Mouse (Mus musculus) MEL (cell line): ENCODE measurements around the gene Ly6f. TPM values are rescaled to one million over a fixed set of nuclear protein-coding genes. Genes with fewer than 3 reads are reported as not detected.

ENCODE experiments used
- DNase-seq: peaks from one replicate; pipeline ENCODE4 v3.0.0; 2011; ENCODE audit warnings: low read depth, low spot score
- H3K27ac ChIP-seq: 2 replicates; pipeline ENCODE4 v1.5.1; 2012; ENCODE audit warnings: low read depth, mild to moderate bottlenecking, control low read depth, low read length, moderate library complexity; ENCODE audit not compliant: control insufficient read depth
- H3K27me3 ChIP-seq, 2 experiments: fragments of 150-350 bp in 1 of 2; sonication (generic) in 1 of 2; 2 replicates each; pipeline ENCODE4 v1.6.1; 2012; ENCODE audit warnings: low read length in 2 of 2, mild to moderate bottlenecking in 2 of 2, improper control_type of control experiment in 1 of 2, moderate library complexity in 1 of 2; ENCODE audit not compliant: insufficient read depth in 2 of 2, control insufficient read depth in 1 of 2
- H3K36me3 ChIP-seq, 2 experiments: 2 replicates each; pipeline ENCODE4 v1.6.1; 2012 to 2014; ENCODE audit warnings: low read length in 2 of 2, improper control_type of control experiment in 1 of 2, inconsistent platforms in 1 of 2, mild to moderate bottlenecking in 1 of 2; ENCODE audit not compliant: insufficient read depth in 2 of 2, control insufficient read depth in 1 of 2
- H3K4me1 ChIP-seq, 2 experiments: fragments of 150-350 bp in 1 of 2; sonication (generic) in 1 of 2; 2 replicates each; pipeline ENCODE4 v1.6.1; 2012; ENCODE audit warnings: low read length in 2 of 2, improper control_type of control experiment in 1 of 2, mild to moderate bottlenecking in 1 of 2; ENCODE audit not compliant: insufficient read depth in 2 of 2, control insufficient read depth in 1 of 2
- H3K4me3 ChIP-seq, 2 experiments: fragments of 150-350 bp in 1 of 2; sonication (generic) in 1 of 2; 2 replicates each; pipeline ENCODE4 v1.5.1; 2012; ENCODE audit warnings: low read depth in 2 of 2, low read length in 2 of 2, mild to moderate bottlenecking in 2 of 2, moderate library complexity in 2 of 2, control low read depth in 1 of 2, improper control_type of control experiment in 1 of 2; ENCODE audit not compliant: control insufficient read depth in 1 of 2, insufficient read depth in 1 of 2
- H3K79me2 ChIP-seq: 2 replicates; pipeline ENCODE4 v1.6.1; 2012; ENCODE audit warnings: mild to moderate bottlenecking, low read length, moderate library complexity; ENCODE audit not compliant: control insufficient read depth, poor library complexity, insufficient read depth
- H3K9ac ChIP-seq: 2 replicates; pipeline ENCODE4 v1.6.1; 2012; ENCODE audit warnings: low read depth, mild to moderate bottlenecking, control low read depth, low read length, moderate library complexity; ENCODE audit not compliant: control insufficient read depth, poor library complexity, severe bottlenecking
- H3K9me3 ChIP-seq: fragments of 150-350 bp; sonication (generic); replicated peaks from 2 replicates; pipeline ENCODE4 v1.6.1; 2012; ENCODE audit warnings: mild to moderate bottlenecking, low read length, improper control_type of control experiment, moderate library complexity; ENCODE audit not compliant: insufficient read depth
- CHD2 ChIP-seq: IDR thresholded peaks from 2 replicates; pipeline ENCODE4 v1.6.1; 2011; ENCODE audit warnings: low read length, improper control_type of control experiment
- EP300 ChIP-seq, 2 experiments: IDR thresholded peaks; 2 replicates each; pipeline ENCODE4 v1.6.1; 2011; ENCODE audit warnings: improper control_type of control experiment in 2 of 2, low read length in 2 of 2, low read depth in 1 of 2, mild to moderate bottlenecking in 1 of 2
- GABPA ChIP-seq: IDR thresholded peaks from 2 replicates; pipeline ENCODE4 v1.6.1; 2012; ENCODE audit warnings: low read depth, mild to moderate bottlenecking, inconsistent platforms, low read length, improper control_type of control experiment, moderate library complexity
- GATA1 ChIP-seq: IDR thresholded peaks from 2 replicates; pipeline ENCODE4 v1.6.1; 2011; ENCODE audit warnings: low read depth, low read length, improper control_type of control experiment
- JUND ChIP-seq: IDR thresholded peaks from 2 replicates; pipeline ENCODE4 v1.6.1; 2011; ENCODE audit warnings: low read depth, mild to moderate bottlenecking, improper control_type of control experiment, low read length
- KAT2A ChIP-seq: conservative IDR thresholded peaks from 2 replicates; pipeline ENCODE4 v1.6.1; 2012; ENCODE audit warnings: low read depth, low read length, improper control_type of control experiment, inconsistent platforms
- MYC ChIP-seq: IDR thresholded peaks from 2 replicates; pipeline ENCODE4 v1.6.1; 2011; ENCODE audit warnings: low read depth, mild to moderate bottlenecking, low read length, improper control_type of control experiment, moderate library complexity
- NELFE ChIP-seq: IDR thresholded peaks from 2 replicates; pipeline ENCODE4 v1.6.1; 2011; ENCODE audit warnings: low read depth, low read length, improper control_type of control experiment
- NRF1 ChIP-seq: IDR thresholded peaks from 2 replicates; pipeline ENCODE4 v1.6.1; 2014; ENCODE audit warnings: low read depth, mild to moderate bottlenecking, inconsistent platforms, low read length, improper control_type of control experiment, moderate library complexity; ENCODE audit not compliant: poor library complexity, insufficient read depth, severe bottlenecking
- POLR2AphosphoS5 ChIP-seq: IDR thresholded peaks from 2 replicates; pipeline ENCODE4 v1.6.1; 2012; ENCODE audit warnings: low read depth, borderline replicate concordance, mild to moderate bottlenecking, inconsistent platforms, low read length, moderate library complexity, mixed read lengths
- TAL1 ChIP-seq: IDR thresholded peaks from 2 replicates; pipeline ENCODE4 v1.6.1; 2012; ENCODE audit warnings: mild to moderate bottlenecking, inconsistent platforms, low read length, moderate library complexity, mixed read lengths
- TBP ChIP-seq: IDR thresholded peaks from 2 replicates; pipeline ENCODE4 v1.8.0; 2011; ENCODE audit warnings: low read depth, low read length, improper control_type of control experiment
- TCF12 ChIP-seq: IDR thresholded peaks from 2 replicates; pipeline ENCODE4 v1.6.1; 2014; ENCODE audit warnings: low read depth, mild to moderate bottlenecking, inconsistent platforms, low read length, improper control_type of control experiment, moderate library complexity
- UBTF ChIP-seq: IDR thresholded peaks from 2 replicates; pipeline ENCODE4 v1.6.1; 2012; ENCODE audit warnings: low read depth, mild to moderate bottlenecking, inconsistent platforms, low read length, improper control_type of control experiment, moderate library complexity, borderline replicate concordance; ENCODE audit not compliant: insufficient read depth
- USF1 ChIP-seq: IDR thresholded peaks from 2 replicates; pipeline ENCODE4 v1.6.1; 2014; ENCODE audit warnings: low read depth, mild to moderate bottlenecking, inconsistent platforms, low read length, improper control_type of control experiment, moderate library complexity
- ZKSCAN1 ChIP-seq: IDR thresholded peaks from 2 replicates; pipeline ENCODE4 v1.6.1; 2012; ENCODE audit warnings: low read depth, mild to moderate bottlenecking, inconsistent platforms, low read length, improper control_type of control experiment, moderate library complexity
- ZMIZ1 ChIP-seq: IDR thresholded peaks from 2 replicates; pipeline ENCODE4 v1.6.1; 2012; ENCODE audit warnings: low read depth, mild to moderate bottlenecking, inconsistent platforms, low read length, improper control_type of control experiment, moderate library complexity
- ZNF384 ChIP-seq: IDR thresholded peaks from 2 replicates; pipeline ENCODE4 v1.6.1; 2012; ENCODE audit warnings: low read depth, mild to moderate bottlenecking, inconsistent platforms, low read length, improper control_type of control experiment
- polyA plus RNA-seq, 2 experiments: library from polyadenylated mRNA; stranded (reverse) in 1 of 2; unstranded in 1 of 2; fragments of >175 nt in 1 of 2; fragments of >200 nt in 1 of 2; gene quantifications; 2 replicates each; pipeline versions ENCODE4 v1.2.1 to v1.2.4; 2012; ENCODE audit warnings: low replicate concordance in 2 of 2, low read depth in 1 of 2; ENCODE audit not compliant: insufficient read length in 2 of 2, insufficient read depth in 1 of 2, missing spikeins in 1 of 2
- total RNA-seq: library from RNA; depleted of rRNA; stranded (reverse); fragments of 300-350 nt; gene quantifications from 2 replicates; pipeline ENCODE4 v1.2.3, GENCODE M21; 2012; rRNA removed

Ly6f gene
- not detected in 2 replicates for total RNA-seq
- not detected for polyA plus RNA-seq

- no peaks in the 10 kb centered on the region for H3K4me1 ChIP-seq
- no peaks in the 10 kb centered on the region for H3K36me3 ChIP-seq
- no peaks in the 10 kb centered on the region for H3K79me2 ChIP-seq
- H3K27me3 ChIP-seq: no peaks in the 10 kb centered on the region
- no peaks in the 10 kb centered on the region for H3K9me3 ChIP-seq
- DNase-seq: no peak
- no peak within 1 kb of the TSS for H3K9ac ChIP-seq
- no peak within 1 kb of the TSS for H3K27ac ChIP-seq
- no peak within 1 kb of the TSS for H3K4me3 ChIP-seq
- TF ChIP-seq GABPA (no peak), NELFE (no peak), USF1 (no peak), POLR2AphosphoS5 (no peak), JUND (no peak), CHD2 (no peak), TBP (no peak), TCF12 (no peak), MYC (no peak), NRF1 (no peak), TAL1 (no peak), ZKSCAN1 (no peak), UBTF (no peak)
These were observed at the start of gene Ly6f for GRCm38 (mm10) chr15:75268121-75268520. Gene Ly6f (plus strand): TSS chr15:75268421.

GRCm38 (mm10) chr15:75221942-75222341 is 46.3 kb upstream of the Ly6f start:
- Histone ChIP-seq H3K36me3 (no peaks in the 10 kb centered on the region), H3K79me2 (no peaks in the 10 kb centered on the region), H3K4me1 (no peaks in the 10 kb centered on the region), H3K4me3 (no peak overlapping the region), H3K27ac (no peak overlapping the region), H3K9me3 (no peaks in the 10 kb centered on the region), H3K9ac (no peak overlapping the region), H3K27me3 (no peaks in the 10 kb centered on the region)
- TF ChIP-seq KAT2A (no peak), ZNF384 (no peak), EP300 (IDR thresholded peaks at IDR 0.05; ENCODE audit: low read depth in 1 of 2, low read length in 2 of 2) (no peak), GATA1 (no peak), ZMIZ1 (no peak), NELFE (no peak)
- DNase-seq: no peak
